Mouse (Mus musculus) brain, embryonic 14.5 days (tissue): ENCODE data around the gene Gucy2f. TPM values are rescaled to one million over a fixed set of nuclear protein-coding genes. Genes with fewer than 3 reads are reported as not detected.

Experiments
- DNase-seq: peaks from one replicate; pipeline ENCODE4 v3.0.0-alpha.2; 2011; ENCODE audit warnings: low read depth
- CTCF ChIP-seq: fragments of 200-500 bp; IDR thresholded peaks from 2 replicates; pipeline ENCODE4 v1.5.1; 2012; ENCODE audit warnings: inconsistent platforms, mild to moderate bottlenecking, moderate library complexity, borderline replicate concordance; ENCODE audit not compliant: insufficient read depth, insufficient read length; ENCODE audit errors: extremely low read depth
- POLR2A ChIP-seq: fragments of 200-500 bp; IDR thresholded peaks from 2 replicates; pipeline ENCODE4 v1.6.1; 2012; ENCODE audit warnings: mild to moderate bottlenecking, inconsistent platforms, borderline replicate concordance; ENCODE audit not compliant: poor library complexity, insufficient read depth, insufficient read length, severe bottlenecking; ENCODE audit errors: extremely low read depth
- polyA plus RNA-seq: library from polyadenylated mRNA; depleted of rRNA; stranded (reverse); fragments of >200 nt; gene quantifications from 2 replicates; pipeline ENCODE4 v1.2.3, GENCODE M21; 2012; rRNA removed

The Gucy2f gene
- polyA plus RNA-seq, 1 experiment: 0.15 TPM

DNA sequence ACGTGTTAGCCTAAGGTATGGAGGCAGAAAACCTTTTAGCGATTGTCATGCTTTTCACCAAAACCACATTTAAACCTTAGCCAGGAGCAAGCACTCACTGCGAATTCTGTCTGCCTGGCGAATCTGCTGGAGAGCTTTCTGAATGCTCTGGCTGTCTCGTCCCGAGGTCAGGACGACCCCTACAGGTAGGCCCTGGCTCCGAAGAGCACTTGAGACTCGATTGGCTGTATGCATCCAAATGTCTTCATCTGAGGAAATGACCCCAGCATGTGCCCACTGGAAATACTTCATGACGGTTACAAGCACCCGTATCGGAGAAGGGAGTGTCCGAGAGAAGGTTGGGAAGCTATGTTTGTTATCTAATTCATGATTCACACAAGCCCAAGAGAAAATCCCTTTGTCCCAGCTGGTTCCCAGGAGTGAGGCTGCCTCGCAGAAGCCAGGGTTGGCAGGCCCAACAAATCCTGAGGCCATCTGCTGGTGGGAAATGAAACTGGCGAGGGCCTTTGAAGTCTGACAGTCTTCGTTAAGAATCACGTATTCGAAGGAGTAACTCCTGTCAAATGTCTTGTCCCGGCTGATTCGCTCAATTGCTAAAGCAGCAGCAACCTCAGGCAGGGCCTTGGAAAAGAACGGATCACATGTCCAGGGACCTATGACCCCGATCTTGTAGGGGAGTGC, 7.6 kb downstream of the Gucy2f start:
- TF ChIP-seq CTCF: peak; percentile 73
- TF ChIP-seq POLR2A: no peak
- peak; percentile 85 for DNase-seq

DNA sequence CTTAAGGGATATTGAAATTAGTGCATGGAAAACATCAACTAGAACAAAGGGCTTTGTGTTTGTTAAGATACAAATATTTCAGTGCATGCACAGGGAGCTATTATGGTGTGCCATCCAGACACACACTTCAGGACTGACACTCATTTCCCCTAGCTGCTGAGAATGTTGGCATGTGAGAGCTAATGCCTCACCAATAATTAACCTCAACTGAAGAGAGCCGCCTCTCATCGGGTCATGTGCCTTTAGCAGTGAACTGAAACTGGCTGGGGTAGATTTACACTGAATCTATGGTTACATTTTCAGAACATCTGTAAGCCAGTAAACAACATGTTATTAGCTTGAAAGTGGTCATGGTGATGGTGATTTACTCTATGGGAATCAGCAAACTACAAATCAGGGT, 14.7 kb downstream of the Gucy2f start:
- TF ChIP-seq CTCF (no peak), POLR2A (no peak)
- DNase-seq: peak; percentile 0

DNA sequence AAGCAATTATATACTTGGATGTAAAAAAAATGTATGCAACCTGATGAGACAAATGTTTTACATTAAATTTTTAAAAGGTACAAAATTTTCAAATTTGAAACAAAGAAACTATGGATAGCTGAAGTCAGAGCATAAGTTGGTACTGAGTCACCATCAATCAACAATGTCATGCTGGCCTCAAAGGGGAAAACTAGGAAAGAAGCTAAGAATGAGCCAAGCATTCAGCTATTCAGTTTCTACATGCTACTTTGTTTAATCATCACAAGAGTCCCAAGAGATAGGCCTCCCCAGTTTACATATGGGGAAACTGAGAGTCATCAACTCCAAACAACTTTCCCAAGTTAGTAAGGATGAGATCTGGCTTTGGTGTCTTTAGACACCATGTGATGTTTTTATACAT, 19.8 kb downstream of the Gucy2f start:
- no peak for DNase-seq
- TF ChIP-seq CTCF: no peak
- no peak for TF ChIP-seq POLR2A

DNA sequence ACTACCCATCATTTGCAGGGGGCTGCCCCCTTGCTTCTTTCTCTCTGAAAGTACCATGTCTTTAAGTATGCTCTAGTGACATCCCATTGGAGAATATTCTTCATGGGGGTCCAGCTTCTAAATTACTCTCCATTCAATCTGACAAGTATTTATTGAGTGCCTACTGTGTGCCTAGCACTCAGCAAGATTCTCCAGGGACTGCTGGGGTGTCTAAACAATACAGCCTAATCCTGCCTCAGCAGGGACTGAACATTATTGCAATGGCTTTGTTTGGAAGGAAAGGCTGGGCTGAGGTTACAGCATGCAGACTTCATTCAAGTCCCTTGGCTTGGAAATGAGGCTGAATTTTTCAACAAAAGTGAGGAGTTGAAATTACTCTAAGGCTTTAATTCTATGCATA, 81.0 kb downstream of the Gucy2f start:
- TF ChIP-seq POLR2A (no peak), CTCF (no peak)
- peak; percentile 19 for DNase-seq

DNA sequence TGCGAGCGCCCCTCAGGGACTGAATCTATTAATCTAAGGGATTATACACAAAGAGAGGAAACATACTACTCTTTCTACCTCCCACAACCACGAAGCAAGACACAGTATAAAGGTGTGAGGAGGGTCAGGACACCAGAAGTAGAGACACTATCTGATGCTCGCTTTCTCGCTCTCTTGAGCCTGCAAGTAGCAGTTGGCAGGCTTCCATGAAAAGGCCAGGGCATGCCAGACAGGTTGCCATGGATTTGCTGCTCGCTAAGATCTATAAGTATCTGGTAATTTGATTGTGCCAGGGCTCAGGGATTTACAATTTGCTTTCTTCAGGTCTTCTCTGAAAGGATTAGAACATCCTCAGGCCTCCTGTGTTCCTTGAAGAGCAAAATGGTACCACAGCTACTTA, 85.5 kb downstream of the Gucy2f start:
- peak; percentile 53 for DNase-seq
- TF ChIP-seq CTCF (no peak), POLR2A (no peak)

DNA sequence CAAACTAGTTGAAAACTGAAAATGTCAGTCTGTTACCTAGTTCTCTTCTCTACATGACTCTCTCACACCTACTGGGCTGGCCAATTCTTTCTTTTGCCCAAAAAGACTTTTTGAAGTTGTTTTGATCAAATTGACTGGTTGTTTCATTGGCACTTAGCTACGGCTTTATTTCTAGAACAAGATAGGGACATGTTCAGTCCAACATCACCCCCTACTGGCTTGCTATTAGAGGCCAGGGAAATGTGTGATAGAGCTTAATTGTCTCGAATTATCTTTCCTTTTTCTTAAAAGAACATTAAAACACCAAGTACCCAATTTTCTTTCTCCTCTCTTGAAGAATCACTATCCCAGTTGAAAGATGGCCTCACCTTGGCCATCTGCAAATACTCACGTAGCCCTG, 99.8 kb downstream of the Gucy2f start:
- TF ChIP-seq CTCF (peak; percentile 40; the same call in 1 of the 2 replicates), POLR2A (no peak)
- peak; percentile 66 for DNase-seq

DNA sequence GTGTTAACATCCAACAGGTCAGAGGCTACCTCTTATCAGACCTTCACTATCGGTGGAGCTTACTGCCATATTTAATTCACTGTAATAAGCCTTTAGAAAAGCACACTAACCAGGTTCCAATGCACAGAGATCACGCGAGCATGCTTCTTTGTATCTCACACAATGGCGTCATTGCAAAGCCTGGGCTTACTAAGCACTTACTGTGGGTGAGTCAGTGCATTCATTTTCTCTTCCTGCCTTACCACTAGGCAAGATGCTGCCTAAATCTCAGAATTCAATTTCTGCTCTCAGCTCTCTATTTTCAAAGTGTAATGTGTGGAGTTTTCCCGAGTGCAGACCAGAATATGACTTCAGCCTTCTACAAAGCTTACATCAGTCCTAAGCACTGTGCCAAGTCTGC, 101.2 kb downstream of the Gucy2f start:
- DNase-seq: peak; percentile 19
- TF ChIP-seq POLR2A (no peak), CTCF (no peak)

DNA sequence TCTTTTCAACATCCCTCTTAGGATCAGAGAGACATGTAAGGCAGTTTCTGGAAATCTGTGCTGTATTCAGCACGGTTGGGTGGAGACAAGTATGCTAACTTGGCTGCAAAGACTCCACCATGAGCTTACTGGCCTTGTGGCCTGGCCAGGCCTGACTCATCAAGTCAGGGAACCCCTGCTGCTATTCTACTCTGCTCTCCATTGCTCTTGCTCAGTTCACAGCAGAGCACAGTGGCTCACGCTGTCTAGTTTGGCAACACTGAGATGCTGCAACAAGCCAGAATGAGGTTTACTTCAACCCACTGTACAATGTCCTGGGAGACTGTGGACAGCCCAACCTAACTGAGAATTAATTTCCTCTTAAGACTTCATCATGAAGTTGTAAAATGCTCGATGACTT, 134.1 kb downstream of the Gucy2f start:
- no peak for TF ChIP-seq CTCF
- no peak for TF ChIP-seq POLR2A
- no peak for DNase-seq

Other genes with a start within 250 kb of the Gucy2f start
- gene Nxt2, start 29.8 kb upstream of the Gucy2f start, polyA plus RNA-seq: 7.6 and 8.7 TPM in 2 replicates
- gene Kcne1l, start 109.4 kb upstream of the Gucy2f start, polyA plus RNA-seq: 31.3 and 34.0 TPM in 2 replicates
- gene Acsl4, start 193.6 kb upstream of the Gucy2f start, polyA plus RNA-seq: 6.0 and 9.5 TPM in 2 replicates